Mouse (Mus musculus) left cerebral cortex, postnatal 36 days (tissue): ENCODE results near the gene Lca5. TPM values are rescaled to one million over a fixed set of nuclear protein-coding genes. Genes with fewer than 3 reads are reported as not detected.
A peak's percentile ranks its signal among the peaks of the same experiment; 100 is the strongest.

ENCODE experiments used
- DNase-seq, 2 experiments: peaks; one replicate each; pipeline ENCODE4 v3.0.0; 2021 to 2022; ENCODE audit warnings: low spot score in 2 of 2, mixed read lengths in 1 of 2
- intact Hi-C: fragments of 180-260 bp; cut with DNase I; formaldehyde crosslinking; loops from one replicate; pipeline ENCODE4 v1.15.1; 2025
- total RNA-seq, 2 experiments: library from RNA; stranded (reverse); gene quantifications; 2 replicates each; pipeline ENCODE4 v1.2.3; 2021

The Lca5 gene
- total RNA-seq, 2 experiments from 2014 or later, result 17.9 to 18.6 TPM

GRCm38 (mm10) chr9:83398260-83398659 is 42.7 kb downstream of the Lca5 start:
- no peak for DNase-seq
- intact Hi-C loops, result no loop called here

GRCm38 (mm10) chr9:83395456-83395855 is 45.5 kb downstream of the Lca5 start:
- DNase-seq, result no peak
- intact Hi-C loops, result no loop called here

DNA sequence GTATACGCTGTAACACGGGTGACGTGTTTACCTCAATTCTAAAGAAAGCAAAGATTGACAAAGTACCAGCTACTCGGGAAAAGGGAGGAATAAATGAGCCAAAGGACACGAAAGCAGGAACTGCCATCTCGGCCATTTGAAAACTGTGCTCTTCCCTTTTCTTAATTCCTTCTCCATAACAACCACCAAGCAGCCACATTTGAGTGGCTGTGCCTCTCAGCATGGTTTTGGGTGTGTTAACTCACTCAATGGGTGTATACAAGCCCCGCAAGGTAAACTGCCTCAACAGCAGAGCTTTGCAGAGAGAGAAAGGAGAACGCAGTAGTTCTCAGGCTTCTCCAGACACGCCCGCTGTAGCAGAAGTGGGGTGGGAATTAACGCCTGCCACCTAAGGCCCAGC is 48.9 kb downstream of the Lca5 start:
- intact Hi-C loops, result no loop called here
- DNase-seq, result no peak

- intact Hi-C loops, result loop anchor here (5.0 kb wide), 1 partner anchor 218 kb away; no protein-coding TSS in a partner anchor
- no peak for DNase-seq
Observed at GRCm38 (mm10) chr9:83389570-83389969, 51.4 kb downstream of the Lca5 start.

GRCm38 (mm10) chr9:83386264-83386855 is 54.6 kb downstream of the Lca5 start:
- DNase-seq, result no peak
- intact Hi-C loops, result loop anchor here (5.0 kb wide), 1 partner anchor 221 kb away; no protein-coding TSS in a partner anchor

- intact Hi-C loops, result loop anchor here (5.0 kb wide), 1 partner anchor 222 kb away; no protein-coding TSS in a partner anchor
- no peak for DNase-seq
Observed at GRCm38 (mm10) chr9:83385301-83385700, 55.6 kb downstream of the Lca5 start.

GRCm38 (mm10) chr9:83383235-83383634 is 57.7 kb downstream of the Lca5 start:
- intact Hi-C loops, result no loop called here
- no peak for DNase-seq

GRCm38 (mm10) chr9:83382775-83383174 is 58.2 kb downstream of the Lca5 start:
- DNase-seq, result no peak
- intact Hi-C loops, result no loop called here

- intact Hi-C loops, result no loop called here
- DNase-seq, result no peak
Observed at GRCm38 (mm10) chr9:83381317-83381716, 59.6 kb downstream of the Lca5 start.

- no peak for DNase-seq
- intact Hi-C loops, result no loop called here
Observed at GRCm38 (mm10) chr9:83379661-83380060, 61.3 kb downstream of the Lca5 start.

GRCm38 (mm10) chr9:83377132-83377531 is 63.8 kb downstream of the Lca5 start:
- no peak for DNase-seq
- intact Hi-C loops, result no loop called here

- no peak for DNase-seq
- intact Hi-C loops, result no loop called here
Observed at GRCm38 (mm10) chr9:83375522-83376176, 65.3 kb downstream of the Lca5 start.

DNA sequence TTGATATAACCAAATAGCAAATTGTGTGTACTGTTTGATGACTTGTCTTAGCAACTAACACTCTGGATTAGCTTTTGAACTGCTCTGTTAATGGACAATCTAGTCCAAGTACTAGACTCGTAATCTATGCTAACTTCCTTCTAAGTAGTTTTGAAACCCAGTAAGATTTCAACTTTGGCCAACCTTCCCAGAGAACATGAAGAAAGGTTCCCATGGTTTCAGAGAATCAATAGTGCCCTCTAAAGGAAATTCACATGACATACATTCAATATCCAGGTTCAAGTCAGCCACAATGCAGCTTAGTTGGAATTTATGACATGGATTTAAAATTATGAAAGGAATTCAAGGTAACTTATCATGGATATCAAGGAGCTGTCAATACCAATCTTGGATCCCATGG is 70.0 kb downstream of the Lca5 start:
- intact Hi-C loops, result no loop called here
- no peak for DNase-seq

DNA sequence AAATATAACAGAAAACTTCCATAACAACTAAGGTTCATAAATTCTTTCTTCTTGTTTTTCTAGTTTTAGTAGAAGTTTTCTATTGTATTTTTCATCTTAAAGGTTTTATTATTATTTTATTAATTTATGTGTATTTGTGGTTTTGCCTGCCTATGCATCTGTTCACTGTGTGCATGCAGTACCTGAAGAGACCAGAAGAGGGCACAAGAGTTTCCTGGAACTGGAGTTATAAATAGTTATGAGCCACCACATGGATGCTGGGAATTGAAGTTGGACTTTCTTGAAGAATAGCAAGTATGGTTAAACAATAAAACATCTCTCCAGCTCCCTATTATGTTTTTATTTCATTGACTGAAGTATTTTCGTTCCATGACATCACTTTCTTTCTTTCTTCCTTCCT is 72.7 kb downstream of the Lca5 start:
- no peak for DNase-seq
- intact Hi-C loops, result no loop called here

DNA sequence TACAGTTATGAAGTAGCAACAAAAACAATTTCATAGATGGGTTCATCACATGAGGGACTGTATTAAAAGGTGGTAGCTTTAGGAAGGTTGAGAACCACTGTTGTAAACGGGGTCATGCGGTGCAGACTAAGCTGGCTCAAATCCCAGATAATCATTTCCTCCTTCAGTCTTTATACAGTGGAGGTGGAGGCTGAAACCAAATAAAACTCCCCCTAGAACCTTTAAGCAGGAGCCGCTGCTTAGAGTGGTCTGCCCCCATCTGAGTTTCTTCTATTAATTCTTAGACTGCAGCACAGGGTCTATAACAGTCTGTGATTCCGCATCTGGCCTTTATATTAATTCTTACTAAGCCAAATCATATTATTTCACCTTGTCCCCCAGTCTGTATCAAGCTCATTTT is 85.1 kb downstream of the Lca5 start:
- intact Hi-C loops, result loop anchor here (10.0 kb wide), 1 partner anchor 381 kb away; the partner anchor contains the start of gene Phip
- DNase-seq, result no peak

GRCm38 (mm10) chr9:83353316-83353715 is 87.6 kb downstream of the Lca5 start:
- intact Hi-C loops, result loop anchor here (10.0 kb wide), 1 partner anchor 379 kb away; the partner anchor contains the start of gene Phip
- no peak for DNase-seq

GRCm38 (mm10) chr9:83351171-83351570 is 89.8 kb downstream of the Lca5 start:
- DNase-seq, result no peak
- intact Hi-C loops, result loop anchor here (10.0 kb wide), 1 partner anchor 376 kb away; the partner anchor contains the start of gene Phip

GRCm38 (mm10) chr9:83350613-83351012 is 90.3 kb downstream of the Lca5 start:
- intact Hi-C loops, result loop anchor here (10.0 kb wide), 1 partner anchor 376 kb away; the partner anchor contains the start of gene Phip
- no peak for DNase-seq

DNA sequence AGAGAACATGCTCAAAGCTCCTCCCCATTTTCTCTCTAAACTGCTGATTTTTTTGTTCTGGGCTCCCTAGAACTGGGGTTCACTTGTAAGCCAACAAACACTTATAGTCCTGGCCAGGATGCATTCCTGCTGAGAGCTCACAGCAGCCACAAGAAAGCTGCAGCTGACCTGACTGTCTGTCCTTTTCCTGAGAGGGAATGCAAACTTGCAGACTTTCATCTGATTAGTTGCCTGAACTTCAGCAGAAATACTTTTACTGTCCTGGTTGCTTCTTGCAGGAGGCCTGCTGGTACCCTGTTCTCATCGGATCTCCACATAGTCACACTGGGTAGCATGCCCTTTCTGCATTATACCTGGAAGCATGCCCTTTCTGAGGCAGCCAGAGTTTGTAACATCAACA is 91.0 kb downstream of the Lca5 start:
- intact Hi-C loops, result loop anchor here (10.0 kb wide), 1 partner anchor 375 kb away; the partner anchor contains the start of gene Phip
- DNase-seq, result peak in 1 of 2 experiments; percentile 17

DNA sequence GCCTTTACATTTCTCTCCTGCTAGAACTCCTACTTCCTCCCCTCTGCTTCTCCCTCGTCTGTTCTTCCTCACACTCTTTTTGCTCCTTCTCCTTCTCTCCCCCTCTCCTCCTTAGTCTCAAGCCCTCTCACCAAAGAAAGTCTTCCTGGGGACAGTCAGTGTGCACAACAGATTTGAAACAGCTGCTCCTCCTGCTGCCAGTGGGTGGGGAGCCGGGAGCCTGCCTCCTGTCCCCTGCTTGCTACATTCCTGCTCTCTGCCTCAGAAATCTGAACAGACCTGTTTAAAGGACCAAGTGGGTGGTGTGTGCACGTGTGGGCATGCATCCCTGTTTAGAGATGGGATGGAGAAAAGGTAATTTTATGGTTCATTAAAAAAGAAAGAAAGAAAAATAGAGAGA is 91.4 kb downstream of the Lca5 start:
- intact Hi-C loops, result no loop called here
- DNase-seq, result peak; percentile 60 to 72

DNA sequence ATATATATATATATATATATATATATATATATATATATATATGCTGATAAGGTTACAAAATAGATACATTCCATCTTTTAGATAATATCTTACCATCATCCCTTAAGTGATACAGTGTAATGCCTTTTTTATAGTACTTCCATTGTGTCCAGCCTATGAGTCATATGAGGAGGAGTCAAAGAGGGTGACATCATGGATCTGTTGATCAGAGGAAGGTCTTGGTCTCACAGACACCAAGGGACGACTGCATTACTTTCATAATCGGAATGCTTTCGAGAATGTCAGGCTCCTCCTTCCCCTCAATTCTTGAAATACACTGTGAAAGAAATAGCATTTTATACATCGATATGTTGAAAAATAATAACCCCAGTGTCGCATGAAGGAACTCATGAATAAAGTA is 93.4 kb downstream of the Lca5 start:
- intact Hi-C loops, result no loop called here
- DNase-seq, result no peak
